Mouse (Mus musculus) neutrophil, adult 5-6 weeks (primary cell): ENCODE results near the gene Dok3. TPM values are rescaled to one million over a fixed set of nuclear protein-coding genes. Genes with fewer than 3 reads are reported as not detected.

ENCODE experiments used
- ATAC-seq: fragments of 151-379, 151-347 bp; 2 replicates; pipeline ENCODE4 v1.8.0; 2017; ENCODE audit warnings: mild to moderate bottlenecking, moderate TSS enrichment; ENCODE audit not compliant: insufficient number of reproducible peaks, poor library complexity, low FRiP score, severe bottlenecking; ENCODE audit errors: extremely low read depth
- total RNA-seq: library from RNA; stranded (forward); fragments of 200-1000 nt; gene quantifications from 2 replicates; pipeline ENCODE4 v1.2.3, GENCODE M21; 2017

Gene Dok3
- total RNA-seq, 1 experiment from 2014 or later: 193 TPM

DNA sequence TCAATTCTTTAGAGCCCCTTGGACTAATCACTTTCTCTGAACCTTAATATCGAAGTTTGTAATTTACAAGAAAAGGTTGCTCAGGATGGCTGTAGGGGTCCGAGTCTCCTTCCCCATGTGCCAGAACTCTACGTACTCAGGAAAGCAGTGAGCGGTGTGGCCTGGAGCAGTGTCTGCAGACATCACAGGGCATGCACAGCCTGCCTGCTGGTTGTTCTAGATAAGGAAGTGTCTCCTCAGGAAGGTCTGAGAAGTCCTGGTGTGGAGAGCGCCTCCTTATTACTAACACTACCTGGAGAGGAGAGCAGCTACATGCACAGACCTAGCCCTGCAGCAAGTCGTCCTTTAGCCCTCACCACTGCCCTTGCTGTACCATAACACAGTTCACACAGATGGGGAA, 15.7 kb upstream of the Dok3 start:
- ATAC-seq: no peak

DNA sequence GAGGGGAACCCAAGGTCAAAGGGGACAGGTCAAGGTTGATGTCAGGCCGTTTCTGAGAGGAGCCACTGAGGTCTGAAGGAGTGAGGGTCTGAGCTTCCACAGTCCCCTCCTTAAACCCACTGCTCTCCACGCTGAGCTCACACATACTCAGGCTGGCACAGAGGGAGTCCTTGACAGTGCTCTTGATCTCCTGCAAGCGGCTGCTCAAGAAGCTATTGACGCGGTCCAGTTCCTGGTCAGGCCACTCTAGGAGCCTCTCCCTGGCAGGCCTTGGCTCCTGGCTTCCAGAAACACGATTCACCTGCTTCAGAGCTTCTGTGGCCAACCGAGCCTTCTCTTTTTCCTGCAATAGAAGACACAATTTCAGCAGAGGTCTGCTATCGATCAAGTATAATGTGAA, 14.4 kb upstream of the Dok3 start:
- ATAC-seq: no peak

DNA sequence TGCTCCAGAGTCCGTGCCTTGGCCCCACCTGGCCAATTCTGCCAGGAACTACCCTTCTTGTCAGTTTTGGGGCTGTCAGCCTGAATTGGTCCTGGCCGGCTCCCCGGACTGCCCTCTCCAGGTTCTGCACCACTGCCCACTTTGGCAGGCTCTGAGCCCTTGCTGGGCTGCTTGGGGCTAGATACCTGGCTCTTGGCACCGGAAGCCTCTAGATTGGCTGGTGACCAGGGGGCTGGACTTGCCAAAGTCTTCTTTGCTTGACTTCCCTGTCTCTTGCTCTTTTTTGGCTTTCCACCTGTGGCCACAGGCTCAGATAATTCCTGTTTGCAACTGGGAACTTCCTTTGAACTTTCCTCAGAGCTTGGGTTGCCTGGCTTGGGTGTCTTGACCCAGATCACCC, 13.8 kb upstream of the Dok3 start:
- no peak for ATAC-seq

DNA sequence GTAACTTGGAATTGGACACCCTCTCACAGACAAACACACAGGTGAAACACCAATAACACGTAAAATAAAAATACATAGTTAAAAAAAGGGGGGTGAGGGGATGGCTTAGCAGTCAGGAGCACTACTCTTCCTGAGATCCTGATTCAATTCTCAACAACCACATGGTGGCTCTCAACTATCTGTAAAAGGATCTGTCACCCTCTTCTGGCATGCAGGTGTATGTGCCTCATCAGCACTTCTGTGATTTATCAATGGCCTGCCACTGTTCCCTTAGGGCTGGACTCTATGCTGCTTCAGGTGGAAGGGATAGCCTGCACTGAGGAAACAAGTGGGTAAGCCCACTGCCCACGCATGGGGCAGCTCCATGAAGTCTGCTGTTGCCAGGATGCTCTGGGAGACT, 11.8 kb upstream of the Dok3 start:
- no peak for ATAC-seq

DNA sequence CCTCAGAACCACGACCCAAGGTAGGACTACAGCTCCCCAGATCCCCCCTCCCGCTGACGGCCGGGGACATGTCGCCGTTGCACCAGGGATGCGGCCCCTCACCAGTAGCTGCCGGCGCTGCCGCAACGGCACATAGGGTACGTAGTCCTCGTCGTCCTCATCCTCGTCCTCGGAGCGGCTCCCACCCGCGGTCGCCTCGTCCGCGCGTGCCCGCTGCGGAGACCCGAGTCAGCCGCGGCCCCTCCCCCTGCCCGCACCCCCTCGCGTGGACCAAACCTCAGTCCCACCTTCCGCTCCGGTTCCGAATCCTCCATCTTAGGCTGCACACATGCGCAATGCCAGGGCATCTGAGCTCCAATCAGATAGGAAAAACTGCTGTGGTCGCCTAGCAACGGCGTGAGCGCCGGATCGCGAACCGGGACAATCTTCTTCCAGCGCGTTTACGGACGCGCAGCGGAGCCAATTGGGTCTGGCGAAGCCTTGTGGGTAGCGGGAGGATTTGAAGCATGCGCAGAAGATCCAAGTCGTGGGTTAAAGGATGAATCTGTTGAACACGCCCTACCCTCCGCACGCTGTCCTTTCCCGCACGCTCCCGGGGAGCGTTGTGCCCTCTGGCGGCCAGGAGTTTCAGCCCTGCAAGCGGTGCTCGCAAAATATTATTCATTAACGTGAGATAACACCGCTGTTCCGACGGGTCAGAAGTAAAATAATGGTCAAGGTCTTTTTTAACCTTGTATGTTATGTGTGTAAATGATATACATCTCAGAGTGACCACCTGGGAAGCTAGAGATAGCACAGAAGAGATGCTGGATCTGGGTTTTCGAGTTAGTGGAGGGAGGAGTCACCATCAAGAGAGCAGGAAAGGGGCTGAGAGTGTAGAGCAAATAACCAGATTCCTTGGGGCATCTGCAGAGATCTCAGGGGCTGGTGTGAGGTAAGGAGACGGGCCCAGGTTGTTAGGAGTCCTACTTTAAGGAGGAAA, 7.4 kb upstream of the Dok3 start, which contains the start of gene Ddx41:
Gene Ddx41, minus strand, starts transcription at position 465 of the 982 bp plus-strand sequence.
- peak; percentile 93 for ATAC-seq

DNA sequence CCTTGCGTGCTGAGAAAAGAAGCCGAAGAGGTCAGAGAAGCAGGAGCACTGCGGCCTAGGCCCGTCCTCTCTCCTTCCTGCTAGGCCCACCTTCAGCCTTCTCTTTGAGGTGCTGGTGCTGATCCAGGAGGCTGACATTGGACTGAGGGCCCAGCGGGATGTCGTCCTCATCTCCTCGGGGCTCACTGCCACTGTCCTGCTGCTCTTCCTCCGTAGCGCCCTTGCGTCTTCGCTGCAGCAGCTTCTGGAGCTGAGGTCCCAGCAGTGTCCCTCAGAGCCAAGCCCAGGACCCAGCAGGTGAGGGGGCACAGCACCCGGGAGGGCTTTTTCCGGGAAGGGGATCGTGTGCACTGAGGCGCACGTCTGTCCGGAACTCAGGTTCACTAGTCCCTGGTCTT, 6.7 kb upstream of the Dok3 start:
- no peak for ATAC-seq

DNA sequence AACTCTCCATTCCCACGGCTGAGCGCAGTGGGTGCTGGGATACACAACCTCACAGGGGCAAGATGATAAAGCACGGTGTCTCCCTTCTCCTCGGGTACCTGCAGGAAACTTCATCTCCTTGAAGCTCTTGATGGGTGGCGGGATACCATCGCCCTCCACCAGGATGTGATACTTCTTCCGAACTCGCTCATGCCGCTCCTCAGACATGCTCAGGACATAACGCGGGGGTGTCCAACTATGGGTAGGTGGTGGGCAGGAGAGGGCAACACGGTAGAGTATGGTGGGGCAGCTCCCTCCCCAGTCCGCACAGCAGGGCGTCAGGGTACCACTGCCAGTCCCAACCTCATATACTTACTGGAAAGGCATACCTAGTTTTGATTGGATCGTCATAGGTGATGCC, 6.1 kb upstream of the Dok3 start:
- ATAC-seq: no peak

DNA sequence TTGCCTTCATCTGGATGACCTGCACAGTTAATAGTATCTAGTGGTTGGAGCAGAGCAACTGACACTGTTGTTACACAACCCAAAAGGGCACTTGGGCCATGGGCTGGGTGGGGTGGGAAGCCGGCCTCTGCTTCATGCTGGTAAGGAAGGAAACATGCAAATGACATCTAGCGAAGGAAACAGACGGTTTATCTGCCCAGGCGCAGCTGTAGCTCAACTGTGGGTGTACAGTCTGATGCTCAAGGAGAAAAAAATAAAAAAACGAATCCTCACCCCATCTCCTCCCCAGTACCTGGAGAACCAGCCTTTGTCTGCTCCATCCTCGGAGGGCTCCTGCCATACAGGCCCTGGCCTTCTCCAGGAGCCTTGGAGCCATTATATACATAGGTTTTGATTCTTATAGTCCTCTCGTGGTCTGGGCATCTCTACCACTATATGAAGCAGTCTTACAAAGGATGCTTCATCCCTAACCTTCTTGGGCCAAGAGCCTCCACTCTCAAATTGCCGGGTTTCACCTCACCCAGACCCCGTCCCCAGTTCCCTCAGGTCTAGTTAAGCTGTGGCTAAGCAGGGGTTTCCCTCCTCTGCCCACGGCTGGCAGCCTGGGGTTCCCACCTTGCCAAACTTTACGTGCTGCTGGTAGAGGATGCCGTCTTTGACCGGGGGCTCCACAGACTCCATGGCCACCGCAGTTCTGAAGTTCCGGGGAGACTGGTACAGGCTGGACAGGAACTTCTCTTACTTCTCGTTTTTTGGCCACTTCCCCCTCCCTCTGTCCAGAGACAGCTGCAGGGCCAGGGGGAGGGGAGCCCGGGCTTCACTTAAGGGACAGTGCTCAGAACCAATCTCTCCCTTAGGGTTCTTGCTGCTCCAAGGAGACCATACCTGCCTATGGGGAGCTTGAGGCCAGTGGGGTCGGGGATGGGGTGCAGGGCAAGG, 993 bp downstream of the Dok3 start:
- peak; percentile 46 for ATAC-seq

DNA sequence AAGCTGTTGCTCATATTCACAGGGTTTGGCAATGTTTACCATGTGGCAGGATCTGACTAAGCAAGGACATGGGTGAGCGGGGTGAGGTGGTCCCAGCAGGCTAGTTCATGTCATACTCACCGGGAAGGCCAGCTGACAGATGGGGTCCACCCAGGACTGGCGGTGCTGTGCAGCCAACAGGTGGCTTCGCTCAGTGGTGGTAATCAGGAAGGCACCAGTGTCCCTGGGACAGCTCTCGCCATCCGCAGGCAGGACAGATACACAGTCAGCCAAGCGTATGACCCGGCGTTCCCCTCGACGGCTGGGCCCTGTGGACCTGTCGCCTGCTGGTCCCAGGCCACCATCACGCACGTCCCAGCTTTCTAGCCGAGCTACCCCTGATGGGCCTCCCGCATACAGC, 1.9 kb downstream of the Dok3 start:
- ATAC-seq: no peak

DNA sequence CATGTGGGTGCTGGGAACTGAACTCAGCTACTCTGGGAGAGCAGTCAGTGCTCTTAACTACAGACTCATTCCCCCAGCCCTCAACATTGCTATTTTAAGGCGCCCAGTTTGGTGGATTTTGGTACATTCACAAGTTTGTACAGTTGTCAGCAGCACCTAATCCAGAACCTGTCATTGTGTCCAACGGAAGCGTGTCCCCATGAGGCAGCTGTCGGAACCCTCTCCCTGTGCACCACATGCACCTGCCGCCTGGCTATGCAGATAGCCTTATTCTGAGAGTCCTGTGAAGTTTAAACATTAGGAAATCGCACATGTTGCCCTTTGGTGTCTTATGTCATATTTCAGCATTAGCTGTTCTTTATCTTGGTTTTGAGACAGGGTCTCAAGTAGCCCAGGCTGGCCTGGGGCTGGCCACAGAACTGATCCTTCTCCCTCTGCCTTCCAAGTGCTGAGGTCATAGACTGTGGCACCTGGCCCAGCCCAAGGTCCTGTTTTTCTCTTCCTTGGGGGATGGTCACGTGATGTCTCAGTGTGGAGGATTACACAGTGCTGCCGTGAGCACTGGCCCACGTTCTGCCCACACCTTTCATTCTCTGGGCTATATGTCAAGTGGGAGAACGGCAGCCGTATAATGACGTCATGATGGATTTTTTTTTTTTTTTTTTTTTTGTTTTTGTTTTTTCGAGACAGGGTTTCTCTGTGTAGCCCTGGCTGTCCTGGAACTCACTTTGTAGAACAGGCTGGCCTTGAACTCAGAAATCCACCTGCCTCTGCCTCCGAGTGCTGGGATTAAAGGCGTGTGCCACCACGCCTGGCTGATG, 3.2 kb downstream of the Dok3 start:
- peak; percentile 28; the same call in 1 of the 2 replicates for ATAC-seq

DNA sequence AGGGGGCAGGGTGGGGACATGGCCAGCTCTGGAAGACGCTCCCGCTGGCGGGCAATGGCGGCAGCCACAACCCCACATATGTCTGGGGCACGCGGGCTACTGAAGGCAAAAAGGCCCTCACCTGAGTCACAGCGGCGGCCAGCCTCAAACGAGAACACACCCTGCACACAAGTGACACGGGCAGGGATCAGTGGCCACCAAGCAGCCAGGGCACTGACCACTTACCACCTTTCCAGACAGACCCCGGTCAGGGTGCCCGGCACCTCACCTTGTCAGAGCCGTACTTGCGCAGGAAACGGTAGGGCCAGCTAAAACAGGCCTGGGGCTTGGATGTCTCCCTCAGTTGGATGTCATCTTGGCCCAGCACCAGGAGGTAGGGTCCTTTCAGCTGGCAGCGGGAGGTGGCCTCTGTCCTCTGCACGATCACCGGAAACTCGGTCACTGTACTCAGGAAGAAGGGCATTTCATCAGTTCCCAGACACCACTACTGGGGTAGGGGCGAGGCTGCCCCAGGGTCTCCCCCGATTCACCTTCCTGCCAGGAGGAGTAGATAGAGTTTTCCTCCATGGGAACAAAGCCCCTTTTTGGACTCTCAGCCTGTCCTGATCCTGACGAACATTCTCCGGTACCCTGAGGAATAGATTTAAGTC, 5.0 kb downstream of the Dok3 start:
- no peak for ATAC-seq

DNA sequence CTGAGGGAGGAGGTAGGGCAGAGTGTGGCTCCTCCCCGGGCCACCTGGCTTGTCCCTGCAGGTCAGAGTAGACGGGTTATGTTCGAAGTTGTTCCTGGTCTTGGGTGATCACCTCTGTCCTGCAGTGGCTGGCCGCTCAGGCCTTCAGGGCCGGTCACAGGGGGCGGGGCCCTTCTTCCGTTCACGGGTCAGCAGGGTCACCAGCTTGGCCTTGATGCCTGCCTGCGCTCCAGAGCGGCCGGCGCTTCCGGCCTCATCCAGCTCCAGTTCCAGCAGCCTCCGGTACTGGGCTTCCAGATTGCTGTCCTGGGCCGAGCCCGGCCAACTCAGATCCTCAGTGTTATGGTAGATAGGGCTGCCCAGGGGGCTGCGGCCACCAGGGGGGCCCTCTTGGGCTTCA, 5.8 kb downstream of the Dok3 start:
- no peak for ATAC-seq

DNA sequence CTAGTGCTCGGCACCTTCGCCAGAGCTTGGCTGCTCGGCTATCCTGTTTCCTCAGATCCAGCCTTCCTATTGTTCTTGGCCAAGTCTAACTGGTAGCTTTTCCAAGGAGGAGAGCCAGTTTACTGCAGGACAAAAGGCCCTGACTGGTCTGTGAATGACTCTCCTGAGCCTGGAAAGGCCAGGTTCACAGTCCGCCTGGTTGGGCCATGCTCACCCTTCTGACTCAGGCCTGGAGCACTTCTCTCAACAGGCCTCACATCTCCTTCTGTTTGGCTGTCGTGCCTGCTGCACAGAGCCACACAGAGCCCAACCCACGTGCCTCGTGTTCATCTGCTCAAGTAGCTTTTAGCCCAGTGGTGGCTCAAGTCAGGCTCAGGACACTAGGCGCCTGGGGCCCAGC, 6.4 kb downstream of the Dok3 start:
- ATAC-seq: no peak

DNA sequence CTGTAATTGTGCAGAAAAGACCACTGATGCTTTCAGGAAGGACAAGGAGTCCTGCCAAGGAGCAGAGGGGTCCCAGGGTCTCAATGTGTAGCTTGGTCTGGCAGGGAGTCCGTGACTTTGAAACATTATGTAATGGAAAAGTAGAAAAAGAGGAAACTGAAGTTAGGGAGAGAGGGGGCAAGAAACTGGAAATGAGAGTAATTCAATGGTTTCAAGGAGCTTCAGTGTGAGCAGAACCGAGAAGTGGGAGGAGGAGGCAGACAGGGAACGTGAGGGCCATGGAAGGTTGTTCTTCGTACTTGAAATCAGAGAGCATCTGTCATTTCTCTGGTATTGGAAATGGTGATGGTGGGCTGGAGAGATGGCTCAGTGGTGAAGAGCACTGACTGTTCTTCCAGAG, 9.5 kb downstream of the Dok3 start:
- ATAC-seq: no peak

DNA sequence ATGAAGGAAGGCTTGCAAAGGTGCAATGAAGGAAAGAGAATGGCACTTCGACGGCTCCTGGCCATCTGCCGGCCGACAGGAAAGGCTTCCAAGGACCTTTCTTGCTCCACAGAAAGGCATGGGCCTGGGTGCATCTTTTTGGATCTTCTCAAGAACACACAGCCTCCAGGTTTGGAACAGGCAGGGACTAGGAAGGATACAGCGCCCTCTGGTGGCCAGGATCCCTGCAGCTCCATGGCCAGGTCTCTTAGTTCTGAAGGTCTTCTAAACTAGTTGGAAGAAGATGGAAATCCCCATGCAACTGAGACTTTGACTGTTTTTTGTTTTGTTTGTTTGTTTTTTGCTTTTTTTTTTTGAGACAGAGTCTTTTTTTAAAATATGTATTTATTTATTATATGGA, 12.1 kb downstream of the Dok3 start:
- peak; percentile 53; the same call in 1 of the 2 replicates for ATAC-seq

DNA sequence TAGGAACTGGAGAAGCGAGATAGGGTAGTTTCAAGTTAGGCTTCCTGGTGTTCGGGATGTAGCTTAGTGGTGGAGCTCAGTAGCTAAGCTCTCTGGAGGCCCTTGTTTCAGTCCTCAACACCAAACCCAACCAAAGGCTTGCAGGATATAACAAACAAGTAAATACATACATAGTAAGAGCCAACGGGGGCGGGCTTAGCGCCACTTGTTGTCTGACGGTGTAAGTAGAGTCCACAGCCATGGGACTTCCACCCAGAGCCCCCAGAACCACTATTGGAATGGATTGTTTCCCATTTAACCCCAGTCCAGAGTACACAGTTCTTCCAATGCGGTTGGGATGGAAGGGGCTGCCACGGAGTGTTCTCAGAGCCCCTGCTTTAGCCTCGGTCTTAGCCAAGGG, 15.3 kb downstream of the Dok3 start:
- no peak for ATAC-seq

DNA sequence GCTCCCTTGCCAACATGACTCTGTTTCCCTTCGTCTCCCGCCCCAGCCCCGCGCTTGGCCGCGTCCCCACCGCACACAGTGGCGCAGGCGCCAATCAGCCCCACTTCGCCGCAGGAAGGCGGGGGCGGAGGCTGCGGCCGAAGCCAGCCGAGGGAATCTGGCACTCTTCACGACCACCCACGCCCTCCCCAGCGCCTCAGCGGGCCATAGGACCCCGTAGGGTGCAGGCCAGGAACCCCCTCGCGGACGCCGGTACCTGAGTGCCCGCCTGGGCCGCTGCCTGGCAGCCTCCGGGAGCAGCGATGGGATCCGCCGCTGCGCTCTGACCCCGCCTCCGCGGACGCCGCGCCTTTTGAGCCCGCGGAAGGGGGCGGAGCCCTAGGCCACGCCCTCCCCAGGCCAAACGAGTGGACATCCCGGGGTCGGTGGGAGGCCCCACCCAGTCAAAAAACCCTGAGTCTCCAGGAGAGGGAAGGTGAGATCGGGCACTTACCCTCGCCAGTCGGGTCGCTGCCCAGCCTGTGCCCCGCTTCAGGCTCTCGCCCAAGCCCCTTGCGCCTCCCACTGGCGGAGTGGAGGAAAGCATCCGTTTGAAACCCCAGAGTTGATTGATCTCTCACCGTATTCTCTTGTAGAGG, 15.9 kb downstream of the Dok3 start, which contains the start of gene Pdlim7:
Gene Pdlim7, minus strand, starts transcription at position 566 of the 638 bp plus-strand sequence.
- ATAC-seq: peak; percentile 81
